Mouse (Mus musculus): ENCODE measurements around the gene E330034G19Rik. TPM values are rescaled to one million over a fixed set of nuclear protein-coding genes. Genes with fewer than 3 reads are reported as not detected.
"Not testable (repeated sequence)": the region's sequence is repeated elsewhere in the genome, so short reads cannot be mapped to it uniquely, and the experiment has no call there.

Gene E330034G19Rik
- polyA plus RNA-seq, 1 experiment from 2014 or later: not detected

- Histone ChIP-seq H3K9ac (ENCODE audit: low read depth, low read length) (no peak overlapping the region), H3K4me3 (ENCODE audit: low read length) (no peak overlapping the region), H3K36me3 (ENCODE audit: control insufficient read depth, insufficient read depth, low read length) (no peaks in the 10 kb centered on the region), H3K9me3 (ENCODE audit: control insufficient read depth, low read length) (no peaks in the 10 kb centered on the region), H3K4me2 (replicated peaks; ENCODE audit: low read depth, low read length) (no peak overlapping the region), H3K4me1 (ENCODE audit: control insufficient read depth, insufficient read depth, low read length) (no peaks in the 10 kb centered on the region), H3K27ac (ENCODE audit: low read depth, low read length) (no peak overlapping the region), H3K27me3 (ENCODE audit: control insufficient read depth, insufficient read depth, low read length) (no peaks in the 10 kb centered on the region)
- ATAC-seq (ENCODE audit: low FRiP score, low TSS enrichment): no peak
- WGBS: 81% methylated on average over 5 of the region's 5 CpGs
These were observed 617 bp downstream of the E330034G19Rik start for GRCm38 (mm10) chr14:24293631-24294030.

DNA sequence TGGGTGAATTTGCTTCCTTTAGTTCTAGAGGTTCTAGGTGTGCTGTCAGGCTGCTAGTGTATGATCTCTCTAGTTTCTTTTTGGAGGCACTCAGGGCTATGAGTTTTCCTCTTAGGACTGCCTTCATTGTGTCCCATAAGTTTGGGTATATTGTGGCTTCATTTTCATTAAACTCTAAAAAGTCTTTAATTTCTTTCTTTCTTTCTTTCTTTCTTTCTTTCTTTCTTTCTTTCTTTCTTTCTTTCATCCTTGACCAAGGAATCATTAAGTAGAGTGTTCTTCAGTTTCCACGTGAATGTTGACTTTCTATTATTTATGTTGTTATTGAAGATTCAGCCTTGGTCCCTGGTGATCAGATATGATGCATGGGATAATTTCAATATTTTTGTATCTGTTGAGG, 9.1 kb downstream of the E330034G19Rik start:
- not testable (repeated sequence) for H3K9ac ChIP-seq (ENCODE audit: low read depth, low read length); H3K36me3 ChIP-seq (ENCODE audit: control insufficient read depth, insufficient read depth, low read length); H3K27ac ChIP-seq (ENCODE audit: low read depth, low read length); H3K4me3 ChIP-seq (ENCODE audit: low read length); H3K27me3 ChIP-seq (ENCODE audit: control insufficient read depth, insufficient read depth, low read length); H3K4me2 ChIP-seq (replicated peaks; ENCODE audit: low read depth, low read length); H3K9me3 ChIP-seq (ENCODE audit: control insufficient read depth, low read length); ATAC-seq (ENCODE audit: low FRiP score, low TSS enrichment); H3K4me1 ChIP-seq (ENCODE audit: control insufficient read depth, insufficient read depth, low read length)
- WGBS: 83% methylated on average over 1 of the region's 1 CpGs

GRCm38 (mm10) chr14:24306667-24307066, 13.7 kb downstream of the E330034G19Rik start:
- H3K4me1 ChIP-seq (ENCODE audit: control insufficient read depth, insufficient read depth, low read length): no peaks in the 10 kb centered on the region
- H3K9ac ChIP-seq (ENCODE audit: low read depth, low read length): no peak overlapping the region
- H3K36me3 ChIP-seq (ENCODE audit: control insufficient read depth, insufficient read depth, low read length): no peaks in the 10 kb centered on the region
- no peak for ATAC-seq (ENCODE audit: low FRiP score, low TSS enrichment)
- no peak overlapping the region for H3K4me3 ChIP-seq (ENCODE audit: low read length)
- H3K27me3 ChIP-seq (ENCODE audit: control insufficient read depth, insufficient read depth, low read length): no peaks in the 10 kb centered on the region
- WGBS: 78% methylated on average over 6 of the region's 6 CpGs
- no peak overlapping the region for H3K27ac ChIP-seq (ENCODE audit: low read depth, low read length)
- H3K4me2 ChIP-seq (replicated peaks; ENCODE audit: low read depth, low read length): no peak overlapping the region
- H3K9me3 ChIP-seq (ENCODE audit: control insufficient read depth, low read length): no peaks in the 10 kb centered on the region

GRCm38 (mm10) chr14:24307146-24307545, 14.1 kb downstream of the E330034G19Rik start:
- Histone ChIP-seq H3K36me3 (ENCODE audit: control insufficient read depth, insufficient read depth, low read length) (no peaks in the 10 kb centered on the region), H3K9me3 (ENCODE audit: control insufficient read depth, low read length) (no peaks in the 10 kb centered on the region), H3K27me3 (ENCODE audit: control insufficient read depth, insufficient read depth, low read length) (no peaks in the 10 kb centered on the region), H3K4me2 (replicated peaks; ENCODE audit: low read depth, low read length) (no peak overlapping the region), H3K4me3 (ENCODE audit: low read length) (no peak overlapping the region), H3K4me1 (ENCODE audit: control insufficient read depth, insufficient read depth, low read length) (no peaks in the 10 kb centered on the region), H3K27ac (ENCODE audit: low read depth, low read length) (no peak overlapping the region), H3K9ac (ENCODE audit: low read depth, low read length) (no peak overlapping the region)
- ATAC-seq (ENCODE audit: low FRiP score, low TSS enrichment): no peak
- 93% methylated on average over 1 of the region's 1 CpGs for WGBS

GRCm38 (mm10) chr14:24311110-24311509, 18.1 kb downstream of the E330034G19Rik start:
- H3K9me3 ChIP-seq (ENCODE audit: control insufficient read depth, low read length): no peaks in the 10 kb centered on the region
- no peaks in the 10 kb centered on the region for H3K36me3 ChIP-seq (ENCODE audit: control insufficient read depth, insufficient read depth, low read length)
- no peaks in the 10 kb centered on the region for H3K27me3 ChIP-seq (ENCODE audit: control insufficient read depth, insufficient read depth, low read length)
- whole genome bisulfite sequencing: 40% methylated on average over 3 of the region's 3 CpGs
- ATAC-seq (ENCODE audit: low FRiP score, low TSS enrichment): no peak
- H3K4me2 ChIP-seq (replicated peaks; ENCODE audit: low read depth, low read length): no peak overlapping the region
- no peak overlapping the region for H3K9ac ChIP-seq (ENCODE audit: low read depth, low read length)
- H3K4me3 ChIP-seq (ENCODE audit: low read length): no peak overlapping the region
- no peak overlapping the region for H3K27ac ChIP-seq (ENCODE audit: low read depth, low read length)
- no peaks in the 10 kb centered on the region for H3K4me1 ChIP-seq (ENCODE audit: control insufficient read depth, insufficient read depth, low read length)

DNA sequence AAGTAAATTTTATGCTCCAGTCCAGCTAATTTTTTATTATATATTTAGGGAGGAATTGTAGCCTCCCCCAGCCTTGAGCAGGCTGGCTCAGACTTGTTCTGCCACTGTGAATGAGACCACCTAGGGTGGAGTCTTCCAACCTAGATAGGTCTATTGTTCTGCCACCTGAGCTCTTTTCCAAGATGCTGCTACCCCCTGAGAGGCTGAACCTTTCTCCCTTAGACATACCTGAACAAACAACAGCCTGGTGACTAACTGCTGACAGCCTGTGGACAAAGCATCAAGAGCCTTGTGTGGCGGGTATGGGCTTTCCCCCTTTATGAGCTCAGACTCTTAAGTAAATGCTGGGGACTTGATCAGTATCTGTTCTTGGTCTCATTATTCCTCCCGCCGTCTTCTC, 54.0 kb downstream of the E330034G19Rik start:
- H3K27me3 ChIP-seq (ENCODE audit: control insufficient read depth, insufficient read depth, low read length); H3K36me3 ChIP-seq (ENCODE audit: control insufficient read depth, insufficient read depth, low read length); H3K4me2 ChIP-seq (replicated peaks; ENCODE audit: low read depth, low read length); H3K4me3 ChIP-seq (ENCODE audit: low read length); H3K9me3 ChIP-seq (ENCODE audit: control insufficient read depth, low read length); H3K27ac ChIP-seq (ENCODE audit: low read depth, low read length); H3K4me1 ChIP-seq (ENCODE audit: control insufficient read depth, insufficient read depth, low read length); ATAC-seq (ENCODE audit: low FRiP score, low TSS enrichment); H3K9ac ChIP-seq (ENCODE audit: low read depth, low read length): not testable (repeated sequence)
- WGBS: 83% methylated on average over 3 of the region's 3 CpGs

DNA sequence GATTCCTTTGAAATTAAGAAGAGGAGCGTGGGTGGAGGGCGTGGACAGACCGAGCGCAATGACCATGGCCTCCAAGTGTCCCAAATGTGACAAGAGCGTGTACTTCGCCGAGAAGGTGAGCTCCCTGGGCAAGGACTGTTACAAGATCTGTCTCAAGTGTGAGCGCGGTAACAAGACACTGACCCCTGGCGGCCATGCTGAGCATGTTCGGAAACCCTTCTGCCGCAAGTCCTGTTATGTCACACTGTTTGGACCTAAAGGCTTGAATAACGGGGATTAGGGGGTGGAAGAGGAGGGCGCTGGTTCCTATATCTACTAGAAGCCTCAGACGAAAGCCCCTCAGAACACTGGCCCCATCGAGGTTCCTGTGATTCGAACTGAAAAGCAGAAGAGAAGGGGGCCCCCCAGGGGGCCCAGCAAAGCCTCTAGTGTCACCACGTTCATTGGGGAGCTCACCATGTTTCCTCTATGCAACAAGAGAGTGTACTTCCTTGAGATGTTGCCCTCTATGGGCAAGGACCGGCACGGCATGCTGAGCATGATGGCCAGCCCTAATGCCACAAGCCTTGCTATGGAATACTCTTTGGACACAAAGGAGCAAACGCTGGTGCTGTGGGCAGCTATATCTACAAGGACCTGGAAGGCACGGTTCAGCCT, 65.4 kb downstream of the E330034G19Rik start:
- no peaks in the 10 kb centered on the region for H3K27me3 ChIP-seq (ENCODE audit: control insufficient read depth, insufficient read depth, low read length)
- H3K4me1 ChIP-seq (ENCODE audit: control insufficient read depth, insufficient read depth, low read length): no peaks in the 10 kb centered on the region
- H3K9ac ChIP-seq (ENCODE audit: low read depth, low read length): no peak overlapping the region
- 61% methylated on average over 22 of the region's 22 CpGs for WGBS
- no peak overlapping the region for H3K4me2 ChIP-seq (replicated peaks; ENCODE audit: low read depth, low read length)
- no peak overlapping the region for H3K4me3 ChIP-seq (ENCODE audit: low read length)
- H3K36me3 ChIP-seq (ENCODE audit: control insufficient read depth, insufficient read depth, low read length): no peaks in the 10 kb centered on the region
- ATAC-seq (ENCODE audit: low FRiP score, low TSS enrichment): no peak
- no peaks in the 10 kb centered on the region for H3K9me3 ChIP-seq (ENCODE audit: control insufficient read depth, low read length)
- no peak overlapping the region for H3K27ac ChIP-seq (ENCODE audit: low read depth, low read length)

Other genes starting within 250 kb of the E330034G19Rik start
- 24.7 and 26.9 TPM in 2 replicates for gene Dlg5, start 47.3 kb upstream of the E330034G19Rik start, polyA plus RNA-seq (2014; fragmentation: Nextera tagmentation; extraction: Ambion mirVana)
- gene Polr3a, start 193.8 kb downstream of the E330034G19Rik start, polyA plus RNA-seq (2014; fragmentation: Nextera tagmentation; extraction: Ambion mirVana): 17.0 and 18.3 TPM in 2 replicates
- gene Rps24, start 193.9 kb downstream of the E330034G19Rik start, polyA plus RNA-seq (2014; fragmentation: Nextera tagmentation; extraction: Ambion mirVana): 1,338 and 1,904 TPM in 2 replicates